Mouse (Mus musculus) hindbrain, embryonic 13.5 days (tissue): ENCODE measurements around the gene Atp5mpl. TPM values are rescaled to one million over a fixed set of nuclear protein-coding genes. Genes with fewer than 3 reads are reported as not detected.

ENCODE experiments used
- ATAC-seq: fragments of 200-750 bp; cut with Nextera tagmentation; 2 replicates; pipeline ENCODE4 v1.8.0; 2017; ENCODE audit warnings: moderate TSS enrichment; ENCODE audit not compliant: low FRiP score
- H3K27ac ChIP-seq: fragments of 300-500 bp; sonication (generic); 2 replicates; pipeline ENCODE4 v1.5.1; 2015; ENCODE audit warnings: inconsistent platforms, mild to moderate bottlenecking, moderate library complexity
- H3K27me3 ChIP-seq: fragments of 300-500 bp; sonication (generic); 2 replicates; pipeline ENCODE4 v1.6.1; 2015; ENCODE audit warnings: mild to moderate bottlenecking, inconsistent platforms
- H3K36me3 ChIP-seq: fragments of 300-500 bp; sonication (generic); 2 replicates; pipeline ENCODE4 v1.6.1; 2015; ENCODE audit warnings: mild to moderate bottlenecking, inconsistent platforms
- H3K4me1 ChIP-seq: fragments of 300-500 bp; sonication (generic); replicated peaks from 2 replicates; pipeline ENCODE4 v1.6.1; 2015; ENCODE audit warnings: inconsistent platforms
- H3K4me2 ChIP-seq: fragments of 300-500 bp; sonication (generic); 2 replicates; pipeline ENCODE4 v1.6.1; 2015; ENCODE audit warnings: inconsistent platforms, mild to moderate bottlenecking, moderate library complexity
- H3K4me3 ChIP-seq: fragments of 300-500 bp; sonication (generic); 2 replicates; pipeline ENCODE4 v1.5.1; 2015; ENCODE audit warnings: mild to moderate bottlenecking, inconsistent platforms
- H3K9ac ChIP-seq: fragments of 300-500 bp; sonication (generic); 2 replicates; pipeline ENCODE4 v1.6.1; 2015; ENCODE audit warnings: mild to moderate bottlenecking, inconsistent platforms
- H3K9me3 ChIP-seq: fragments of 300-500 bp; sonication (generic); 2 replicates; pipeline ENCODE4 v1.6.1; 2016; ENCODE audit warnings: inconsistent platforms
- WGBS: fragments of 180-500 bp; shearing (Covaris S2); methylation state at CpG from one replicate; pipeline ENCODE4 v1.1.7; 2015; 5-methylcytosine and 5-hydroxymethylcytosine counted together
- polyA plus RNA-seq: library from polyadenylated mRNA; unstranded; fragments of >200 nt; fragmentation: Nextera tagmentation; extraction: Ambion mirVana; gene quantifications from 2 replicates; pipeline ENCODE4 v1.2.1, GENCODE M21; 2015

Gene Atp5mpl
- polyA plus RNA-seq, 1 experiment from 2014 or later: 734 TPM

GRCm38 (mm10) chr12:111928411-111928966 lies 38.3 kb downstream of the Atp5mpl start:
- no peak for ATAC-seq
- no peaks in the 10 kb centered on the region for H3K9me3 ChIP-seq

GRCm38 (mm10) chr12:111927338-111927737 lies 39.4 kb downstream of the Atp5mpl start:
- no peak; the same call in 1 of the 2 replicates for ATAC-seq
- Histone ChIP-seq H3K9ac (no peak overlapping the region), H3K4me2 (no peak overlapping the region), H3K27me3 (no peaks in the 10 kb centered on the region), H3K4me1 (peaks cover 11% of the 10 kb centered on the region; the same call in 1 of the 2 replicates), H3K27ac (no peak overlapping the region), H3K4me3 (no peak overlapping the region), H3K9me3 (no peaks in the 10 kb centered on the region), H3K36me3 (no peaks in the 10 kb centered on the region)
- WGBS: 100% methylated on average over 1 of the region's 1 CpGs

More at GRCm38 (mm10) chr12:111928411-111928966, 38.3 kb downstream of the Atp5mpl start:
- Histone ChIP-seq H3K27ac (no peak overlapping the region; the same call in 1 of the 2 replicates), H3K4me1 (peaks cover 17% of the 10 kb centered on the region; the same call in 1 of the 2 replicates), H3K4me3 (no peak overlapping the region), H3K27me3 (no peaks in the 10 kb centered on the region), H3K36me3 (no peaks in the 10 kb centered on the region), H3K4me2 (no peak overlapping the region), H3K9ac (no peak overlapping the region)
- 90% methylated on average over 18 of the region's 18 CpGs for WGBS

- H3K36me3 ChIP-seq: no peaks in the 10 kb centered on the region
- ATAC-seq: no peak
- no peak overlapping the region for H3K4me3 ChIP-seq
- no peak overlapping the region for H3K27ac ChIP-seq
- no peaks in the 10 kb centered on the region for H3K9me3 ChIP-seq
- 86% methylated on average over 6 of the region's 6 CpGs for WGBS
- no peak overlapping the region for H3K9ac ChIP-seq
- H3K4me2 ChIP-seq: no peak overlapping the region
- H3K4me1 ChIP-seq: peaks cover 8% of the 10 kb centered on the region; the same call in 1 of the 2 replicates
- no peaks in the 10 kb centered on the region for H3K27me3 ChIP-seq
Observed at GRCm38 (mm10) chr12:111923117-111923516, 43.7 kb downstream of the Atp5mpl start.

GRCm38 (mm10) chr12:111920046-111920445 lies 46.7 kb downstream of the Atp5mpl start:
- no peak overlapping the region for H3K4me3 ChIP-seq
- H3K36me3 ChIP-seq: no peaks in the 10 kb centered on the region
- H3K4me1 ChIP-seq: peaks cover 6% of the 10 kb centered on the region; the same call in 1 of the 2 replicates
- H3K9me3 ChIP-seq: no peaks in the 10 kb centered on the region
- H3K4me2 ChIP-seq: no peak overlapping the region
- H3K27ac ChIP-seq: no peak overlapping the region
- 60% methylated on average over 9 of the region's 9 CpGs for WGBS
- H3K27me3 ChIP-seq: no peaks in the 10 kb centered on the region
- no peak overlapping the region for H3K9ac ChIP-seq
- no peak for ATAC-seq

- ATAC-seq: no peak
- H3K4me3 ChIP-seq: no peak overlapping the region
- WGBS: 50% methylated on average over 12 of the region's 12 CpGs
- no peaks in the 10 kb centered on the region for H3K36me3 ChIP-seq
- no peak overlapping the region for H3K4me2 ChIP-seq
- peaks cover 6% of the 10 kb centered on the region; the same call in 1 of the 2 replicates for H3K4me1 ChIP-seq
- H3K27me3 ChIP-seq: 0 out of 2 replicates have a peak, but pooled peaks cover 7% of the 10 kb centered on the region
- H3K9me3 ChIP-seq: no peaks in the 10 kb centered on the region
- no peak overlapping the region for H3K9ac ChIP-seq
- peak overlapping the region; percentile 37; the same call in 1 of the 2 replicates for H3K27ac ChIP-seq
Observed at GRCm38 (mm10) chr12:111916514-111917217, 50.1 kb downstream of the Atp5mpl start.

- Histone ChIP-seq H3K27me3 (0 out of 2 replicates have a peak, but pooled peaks cover 9% of the 10 kb centered on the region), H3K9ac (no peak overlapping the region), H3K4me3 (no peak overlapping the region), H3K9me3 (no peaks in the 10 kb centered on the region), H3K4me2 (no peak overlapping the region), H3K27ac (peak overlapping the region; percentile 23; the same call in 1 of the 2 replicates), H3K4me1 (peaks cover 6% of the 10 kb centered on the region; the same call in 1 of the 2 replicates), H3K36me3 (no peaks in the 10 kb centered on the region)
- ATAC-seq: no peak
- 93% methylated on average over 6 of the region's 6 CpGs for WGBS
Observed at GRCm38 (mm10) chr12:111915781-111916180, 51.0 kb downstream of the Atp5mpl start.

- peaks cover 17% of the 10 kb centered on the region for H3K27me3 ChIP-seq
- H3K9ac ChIP-seq: no peak overlapping the region
- 0 out of 2 replicates have a peak overlapping the region, but pooled peaks have one; percentile 9 for H3K27ac ChIP-seq
- peaks cover 6% of the 10 kb centered on the region; the same call in 1 of the 2 replicates for H3K4me1 ChIP-seq
- no peak overlapping the region for H3K4me2 ChIP-seq
- H3K4me3 ChIP-seq: no peak overlapping the region
- H3K9me3 ChIP-seq: no peaks in the 10 kb centered on the region
- WGBS: 55% methylated on average over 3 of the region's 3 CpGs
- no peak for ATAC-seq
- no peaks in the 10 kb centered on the region for H3K36me3 ChIP-seq
Observed at GRCm38 (mm10) chr12:111914031-111914430, 52.7 kb downstream of the Atp5mpl start.

GRCm38 (mm10) chr12:111912802-111913201 lies 54.0 kb downstream of the Atp5mpl start:
- no peak overlapping the region for H3K4me2 ChIP-seq
- ATAC-seq: no peak
- 86% methylated on average over 7 of the region's 7 CpGs for WGBS
- H3K36me3 ChIP-seq: no peaks in the 10 kb centered on the region
- no peak overlapping the region for H3K4me3 ChIP-seq
- peaks cover 15% of the 10 kb centered on the region for H3K4me1 ChIP-seq
- H3K9me3 ChIP-seq: no peaks in the 10 kb centered on the region
- no peak overlapping the region for H3K9ac ChIP-seq
- peaks cover 23% of the 10 kb centered on the region for H3K27me3 ChIP-seq
- no peak overlapping the region for H3K27ac ChIP-seq

GRCm38 (mm10) chr12:111911796-111912195 lies 55.0 kb downstream of the Atp5mpl start:
- ATAC-seq: no peak
- no peak overlapping the region for H3K4me2 ChIP-seq
- 90% methylated on average over 2 of the region's 2 CpGs for WGBS
- H3K4me1 ChIP-seq: peaks cover 17% of the 10 kb centered on the region
- no peaks in the 10 kb centered on the region for H3K9me3 ChIP-seq
- no peaks in the 10 kb centered on the region for H3K36me3 ChIP-seq
- H3K27ac ChIP-seq: no peak overlapping the region
- H3K4me3 ChIP-seq: no peak overlapping the region
- no peak overlapping the region for H3K9ac ChIP-seq
- H3K27me3 ChIP-seq: peaks cover 23% of the 10 kb centered on the region

Other genes starting within 250 kb of the Atp5mpl start
- 571 and 589 TPM in 2 replicates for gene Klc1, start 208.1 kb downstream of the Atp5mpl start, polyA plus RNA-seq
- gene Xrcc3, start 153.1 kb downstream of the Atp5mpl start, polyA plus RNA-seq: 3.1 and 3.6 TPM in 2 replicates
- gene Zfyve21, start 152.8 kb downstream of the Atp5mpl start, polyA plus RNA-seq: 38.4 and 42.9 TPM in 2 replicates
- gene Ppp1r13b, start 58.9 kb downstream of the Atp5mpl start, polyA plus RNA-seq: 23.0 and 25.5 TPM in 2 replicates
- gene Tdrd9, start 4.6 kb upstream of the Atp5mpl start, polyA plus RNA-seq: 0.38 and 0.48 TPM in 2 replicates
- not detected in 2 replicates for gene Rd3l, start 14.3 kb upstream of the Atp5mpl start, polyA plus RNA-seq
- 0.27 and 1.1 TPM in 2 replicates for gene Aspg, start 139.7 kb upstream of the Atp5mpl start, polyA plus RNA-seq
- gene Kif26a, start 179.2 kb upstream of the Atp5mpl start, polyA plus RNA-seq: 3.8 and 4.4 TPM in 2 replicates